Comparison of ENCODE assay signal across 9 mouse cellular contexts in the genomic region with DNA sequence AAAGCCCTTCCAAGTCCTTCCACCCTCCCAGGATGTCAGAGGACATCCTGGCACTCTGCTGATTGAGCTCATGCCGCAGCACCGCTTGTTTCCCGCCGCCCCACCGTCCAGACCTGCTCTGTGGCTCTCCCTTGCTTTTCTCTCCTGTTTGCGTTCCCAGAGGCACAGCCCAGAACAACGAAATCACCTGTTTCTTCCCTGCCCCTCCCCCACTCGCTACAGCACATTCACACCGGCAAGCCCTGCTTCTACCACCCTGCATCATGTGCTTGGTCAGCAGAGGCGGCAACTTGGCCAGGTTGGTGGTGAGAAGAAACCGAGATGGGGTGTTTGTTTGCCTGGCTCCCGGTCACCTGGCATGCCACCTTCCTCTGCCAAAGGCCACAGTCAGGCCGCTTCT. TPM values are rescaled to one million over a fixed set of nuclear protein-coding genes. Genes with fewer than 3 reads are reported as not detected.
DNase-seq lines count a peak whose midpoint lies in the region; ATAC-seq and TF ChIP-seq lines count a peak whose summit lies in the region.
"Had no signal": no experiment of that assay in that cellular context is flagged by ENCODE, and none has a peak within 500 bp of the region (broad histone marks: within the 10 kb centered on the region; RNA-seq: fewer than 3 reads in every experiment).

No protein-coding gene starts in this region.

- no peak for TF ChIP-seq CTCF in G1E (IDR thresholded peaks at IDR 0.05; ENCODE audit: low read depth, low read length)
- TF ChIP-seq CTCF in liver, postnatal 0 days (IDR thresholded peaks at IDR 0.05; ENCODE audit: low read depth) = no peak

- no peaks in the 10 kb centered on the region for H3K27me3 ChIP-seq in heart, embryonic 11.5 days (ENCODE audit: control insufficient read depth, insufficient read depth, low read length)
- no peaks in the 10 kb centered on the region for H3K27me3 ChIP-seq in G1E (ENCODE audit: insufficient read depth, low read length)
- no peaks in the 10 kb centered on the region for H3K27me3 ChIP-seq in intestine, embryonic 14.5 days (replicated peaks; ENCODE audit: control insufficient read depth, insufficient read depth, low read length)
- no peaks in the 10 kb centered on the region for H3K27me3 ChIP-seq in liver, postnatal 0 days (ENCODE audit: insufficient read depth, low read length)
- H3K27me3 ChIP-seq: embryonic facial prominence, embryonic 12.5 days had no signal

- 25% methylated on average over 13 of the region's 13 CpGs for WGBS in heart, embryonic 11.5 days (ENCODE audit: insufficient replicate concordance)
- 29% methylated on average over 13 of the region's 13 CpGs for WGBS in intestine, embryonic 14.5 days
- 43% methylated on average over 13 of the region's 13 CpGs for WGBS in liver, postnatal 0 days (ENCODE audit: insufficient replicate concordance)

- no peak for ATAC-seq in heart, embryonic 11.5 days (replicated peaks; ENCODE audit: insufficient number of reproducible peaks, low FRiP score, low TSS enrichment)
- ATAC-seq in G1E (ENCODE audit: extremely low read depth, insufficient number of reproducible peaks, low FRiP score, poor library complexity, severe bottlenecking) = no peak
- ATAC-seq in intestine, embryonic 14.5 days (replicated peaks; ENCODE audit: low FRiP score, low TSS enrichment, low read depth) = peak; percentile 36; the same call in 1 of the 2 replicates
- ATAC-seq in liver, postnatal 0 days = peak; percentile 47

- no peaks in the 10 kb centered on the region for H3K36me3 ChIP-seq in heart, embryonic 11.5 days (ENCODE audit: control insufficient read depth, insufficient read depth, low read length)
- H3K36me3 ChIP-seq in G1E (replicated peaks) = no peaks in the 10 kb centered on the region
- no peaks in the 10 kb centered on the region for H3K36me3 ChIP-seq in intestine, embryonic 14.5 days (ENCODE audit: control insufficient read depth, insufficient read depth, low read length)
- H3K36me3 ChIP-seq in liver, postnatal 0 days (replicated peaks; ENCODE audit: insufficient read depth, low read length) = no peaks in the 10 kb centered on the region
- H3K36me3 ChIP-seq: embryonic facial prominence, embryonic 12.5 days had no signal

- H3K4me3 ChIP-seq in heart, embryonic 11.5 days (ENCODE audit: low read depth, low read length) = no peak overlapping the region
- H3K4me3 ChIP-seq in G1E (ENCODE audit: low read depth, low read length) = peak overlapping the region; percentile 28; the same call in 1 of the 2 replicates
- H3K4me3 ChIP-seq in intestine, embryonic 14.5 days (ENCODE audit: low read depth, low read length) = no peak overlapping the region
- no peak overlapping the region for H3K4me3 ChIP-seq in liver, postnatal 0 days (ENCODE audit: low read depth, low read length)
- H3K4me3 ChIP-seq: embryonic facial prominence, embryonic 12.5 days had no signal

- intact Hi-C loops in heart, postnatal 25 days (cut with DNase I) = no loop called here

- no peaks in the 10 kb centered on the region for H3K9me3 ChIP-seq in heart, embryonic 11.5 days (replicated peaks; ENCODE audit: control insufficient read depth, low read length)
- H3K9me3 ChIP-seq in G1E (replicated peaks) = peaks cover 4% of the 10 kb centered on the region
- no peaks in the 10 kb centered on the region for H3K9me3 ChIP-seq in intestine, embryonic 14.5 days (ENCODE audit: control insufficient read depth, low read length)
- no peaks in the 10 kb centered on the region for H3K9me3 ChIP-seq in liver, postnatal 0 days (ENCODE audit: low read length)
- H3K9me3 ChIP-seq: embryonic facial prominence, embryonic 12.5 days had no signal

- peaks cover 4% of the 10 kb centered on the region for H3K4me1 ChIP-seq in heart, embryonic 11.5 days (ENCODE audit: control insufficient read depth, insufficient read depth, low read length)
- peaks cover 51% of the 10 kb centered on the region for H3K4me1 ChIP-seq in G1E (ENCODE audit: insufficient read depth, low read depth, low read length)
- no peaks in the 10 kb centered on the region for H3K4me1 ChIP-seq in intestine, embryonic 14.5 days (replicated peaks; ENCODE audit: control insufficient read depth, insufficient read depth, low read length)
- peaks cover 23% of the 10 kb centered on the region for H3K4me1 ChIP-seq in liver, postnatal 0 days (ENCODE audit: insufficient read depth)
- H3K4me1 ChIP-seq: embryonic facial prominence, embryonic 12.5 days had no signal

- DNase-seq in heart, postnatal 25 days (ENCODE audit: low spot score) = no peak
- no peak for DNase-seq in G1E (ENCODE audit: low spot score)
- DNase-seq in intestine, embryonic 14.5 days (ENCODE audit: low spot score) = peak; percentile 59
- peak; percentile 60 for DNase-seq in liver, postnatal 0 days
- no peak for DNase-seq in spleen, postnatal 4 days (ENCODE audit: low spot score in 2 of 2)
- no peak for DNase-seq in urinary bladder, postnatal 36 days (ENCODE audit: low spot score in 2 of 2)
- no peak for DNase-seq in layer of hippocampus, postnatal 14 days (ENCODE audit: low spot score in 2 of 2)

- no peak for TF ChIP-seq EP300 in liver, postnatal 0 days (IDR thresholded peaks at IDR 0.05; ENCODE audit: low read depth)

- H3K9ac ChIP-seq in heart, embryonic 11.5 days (ENCODE audit: low read depth, low read length) = no peak overlapping the region
- H3K9ac ChIP-seq in intestine, embryonic 14.5 days (ENCODE audit: low read length) = no peak overlapping the region
- H3K9ac ChIP-seq in liver, postnatal 0 days (replicated peaks) = no peak overlapping the region; the same call in 1 of the 2 replicates
- H3K9ac ChIP-seq: embryonic facial prominence, embryonic 12.5 days had no signal

- H3K4me2 ChIP-seq in heart, embryonic 11.5 days = peak overlapping the region; percentile 39
- H3K4me2 ChIP-seq in intestine, embryonic 14.5 days (ENCODE audit: low read length) = no peak overlapping the region
- H3K4me2 ChIP-seq in liver, postnatal 0 days (ENCODE audit: low read depth, low read length) = peak overlapping the region; percentile 46
- H3K4me2 ChIP-seq: embryonic facial prominence, embryonic 12.5 days had no signal

- H3K27ac ChIP-seq in heart, embryonic 11.5 days (ENCODE audit: low read depth, low read length) = no peak overlapping the region
- H3K27ac ChIP-seq in intestine, embryonic 14.5 days (ENCODE audit: low read depth) = no peak overlapping the region
- peak overlapping the region; percentile 63 for H3K27ac ChIP-seq in liver, postnatal 0 days (ENCODE audit: low read depth)
- H3K27ac ChIP-seq: embryonic facial prominence, embryonic 12.5 days had no signal

RNA-seq across cellular contexts. Expression of gene Nfyb, which starts 13.9 kb away (rescaled TPM):
- 27.1 and 29.9 TPM in 2 replicates for polyA plus RNA-seq in heart, embryonic 11.5 days (2014; fragmentation: Nextera tagmentation; extraction: Ambion mirVana)
- total RNA-seq in heart, postnatal 25 days (2021) = 10 to 100 TPM; 13.3 to 17.6 TPM
- total RNA-seq in G1E (2014; fragmentation: Nextera tagmentation) (51.9 and 70.4 TPM in 2 replicates), G1E (2017) (76.8 and 87.4 TPM in 2 replicates)
- polyA plus RNA-seq in G1E (2012) = 26.1 and 33.9 TPM in 2 replicates
- polyA plus RNA-seq in intestine, embryonic 14.5 days (2014; fragmentation: Nextera tagmentation; extraction: Ambion mirVana) = 42.8 and 42.9 TPM in 2 replicates
- 26.6 and 30.1 TPM in 2 replicates for polyA plus RNA-seq in liver, postnatal 0 days (2015; fragmentation: Nextera tagmentation; extraction: Ambion mirVana)
- 10 to 100 TPM; 50.2 to 63.3 TPM for total RNA-seq in layer of hippocampus, postnatal 14 days (2021)

RNA-seq across cellular contexts. Expression of gene Txnrd1, which starts 55.9 kb away (rescaled TPM):
- 88.2 and 92.3 TPM in 2 replicates for polyA plus RNA-seq in heart, embryonic 11.5 days (2014; fragmentation: Nextera tagmentation; extraction: Ambion mirVana)
- 10 to 100 TPM; 44.1 to 50.2 TPM for total RNA-seq in heart, postnatal 25 days (2021)
- total RNA-seq in G1E (2014; fragmentation: Nextera tagmentation) (60.8 and 73.1 TPM in 2 replicates), G1E (2017) (83.1 and 88.7 TPM in 2 replicates)
- polyA plus RNA-seq in G1E (2012) = 83.9 and 114 TPM in 2 replicates
- 124 and 128 TPM in 2 replicates for polyA plus RNA-seq in intestine, embryonic 14.5 days (2014; fragmentation: Nextera tagmentation; extraction: Ambion mirVana)
- 26.7 and 28.1 TPM in 2 replicates for polyA plus RNA-seq in liver, postnatal 0 days (2015; fragmentation: Nextera tagmentation; extraction: Ambion mirVana)
- 10 to 100 TPM; 57.7 to 62.8 TPM for total RNA-seq in layer of hippocampus, postnatal 14 days (2021)

Comparison
In these comparisons a context has a peak if more than half of its experiments do, and no peak if none do; other contexts are left out.
1. ATAC-seq: peak in intestine, embryonic 14.5 days (single experiment) and liver, postnatal 0 days (single experiment); none in heart, embryonic 11.5 days (single experiment) and G1E (single experiment).
2. DNase-seq: peak in intestine, embryonic 14.5 days (single experiment) and liver, postnatal 0 days (single experiment); none in heart, postnatal 25 days (single experiment), G1E (single experiment), spleen, postnatal 4 days (0 of 2), urinary bladder, postnatal 36 days (0 of 2) and layer of hippocampus, postnatal 14 days (0 of 2).